Mouse (Mus musculus) midbrain, postnatal 0 days (tissue): ENCODE results near the gene Prmt1. TPM values are rescaled to one million over a fixed set of nuclear protein-coding genes. Genes with fewer than 3 reads are reported as not detected.

Experiments
- ATAC-seq: fragments of 200-750 bp; cut with Nextera tagmentation; 2 replicates; pipeline ENCODE4 v1.8.0; 2017; ENCODE audit warnings: moderate number of reproducible peaks, mild to moderate bottlenecking, moderate TSS enrichment, moderate library complexity; ENCODE audit not compliant: low FRiP score
- DNase-seq: peaks from one replicate; pipeline ENCODE4 v3.0.0-alpha.2; 2015; ENCODE audit warnings: low spot score
- H3K27ac ChIP-seq: fragments of 300-500 bp; sonication (generic); 2 replicates; pipeline ENCODE4 v1.5.1; 2014; ENCODE audit warnings: low read depth, mild to moderate bottlenecking, low read length, mixed read lengths
- H3K27me3 ChIP-seq: fragments of 300-500 bp; sonication (generic); 2 replicates; pipeline ENCODE4 v1.6.1; 2014; ENCODE audit warnings: low read length, control low read depth, mixed read lengths; ENCODE audit not compliant: insufficient read depth
- H3K36me3 ChIP-seq: fragments of 300-500 bp; sonication (generic); 2 replicates; pipeline ENCODE4 v1.6.1; 2014; ENCODE audit warnings: low read length, control low read depth, mixed read lengths; ENCODE audit not compliant: insufficient read depth
- H3K4me1 ChIP-seq: fragments of 300-500 bp; sonication (generic); 2 replicates; pipeline ENCODE4 v1.6.1; 2014; ENCODE audit warnings: mild to moderate bottlenecking, control low read depth, antibody characterized with exemption, low read length, mixed read lengths; ENCODE audit not compliant: insufficient read depth
- H3K4me2 ChIP-seq: fragments of 300-500 bp; sonication (generic); 2 replicates; pipeline ENCODE4 v1.6.1; 2014; ENCODE audit warnings: low read depth, mild to moderate bottlenecking, low read length, mixed read lengths; ENCODE audit not compliant: poor library complexity, severe bottlenecking
- H3K4me3 ChIP-seq: fragments of 300-500 bp; sonication (generic); 2 replicates; pipeline ENCODE4 v1.5.1; 2014; ENCODE audit warnings: low read depth, mild to moderate bottlenecking, low read length, moderate library complexity
- H3K9ac ChIP-seq: fragments of 300-500 bp; sonication (generic); replicated peaks from 2 replicates; pipeline ENCODE4 v1.6.1; 2014; ENCODE audit warnings: mild to moderate bottlenecking, low read length, moderate library complexity, mixed read lengths; ENCODE audit not compliant: poor library complexity, severe bottlenecking
- H3K9me3 ChIP-seq: fragments of 300-500 bp; sonication (generic); 2 replicates; pipeline ENCODE4 v1.6.1; 2016; ENCODE audit warnings: low read length, control low read depth
- CTCF ChIP-seq: IDR thresholded peaks from 2 replicates; pipeline ENCODE4 v1.5.1; 2016; ENCODE audit warnings: antibody characterized with exemption, mild to moderate bottlenecking
- WGBS: fragments of 180-500 bp; shearing (Covaris S2); extraction: QIAGEN DNeasy Blood & Tissue Kit; methylation state at CpG from one replicate; pipeline ENCODE4 v1.1.7; 2014; 5-methylcytosine and 5-hydroxymethylcytosine counted together
- polyA plus RNA-seq: library from polyadenylated mRNA; unstranded; fragments of >200 nt; fragmentation: Nextera tagmentation; extraction: Ambion mirVana; gene quantifications from 2 replicates; pipeline ENCODE4 v1.2.1, GENCODE M21; 2015
- total RNA-seq: library from RNA; depleted of rRNA; stranded (reverse); fragments of >200 nt; gene quantifications from 2 replicates; pipeline ENCODE4 v1.2.3, GENCODE M21; 2014; rRNA removed

Prmt1 gene
- 218 and 285 TPM in 2 replicates for total RNA-seq
- 580 and 583 TPM in 2 replicates for polyA plus RNA-seq

- Histone ChIP-seq H3K4me1 (peaks cover 16% of the 10 kb centered on the region), H3K9ac (peak within 1 kb of the TSS; percentile 96), H3K9me3 (no peaks in the 10 kb centered on the region), H3K4me3 (peak within 1 kb of the TSS; percentile 87), H3K36me3 (peaks cover 19% of the 10 kb centered on the region), H3K27me3 (no peaks in the 10 kb centered on the region), H3K4me2 (peak within 1 kb of the TSS; percentile 75), H3K27ac (peak within 1 kb of the TSS; percentile 98)
- peak; percentile 96 for ATAC-seq
- WGBS: under 1% methylated on average over 42 of the region's 42 CpGs
- peak; percentile 100 for DNase-seq
- no peak for TF ChIP-seq CTCF
These were observed at the start of gene Prmt1 for GRCm38 (mm10) chr7:44986192-44986878. Prmt1 (minus strand) TSS chr7:44986568.

GRCm38 (mm10) chr7:45035631-45036030 lies 49.3 kb upstream of the Prmt1 start:
- H3K9me3 ChIP-seq: no peaks in the 10 kb centered on the region
- DNase-seq: no peak
- ATAC-seq: no peak
- WGBS: 94% methylated on average over 3 of the region's 3 CpGs
- TF ChIP-seq CTCF: no peak
- H3K27ac ChIP-seq: no peak overlapping the region
- H3K9ac ChIP-seq: no peak overlapping the region
- no peaks in the 10 kb centered on the region for H3K4me1 ChIP-seq
- no peak overlapping the region for H3K4me3 ChIP-seq
- H3K27me3 ChIP-seq: no peaks in the 10 kb centered on the region
- peaks cover 82% of the 10 kb centered on the region for H3K36me3 ChIP-seq
- H3K4me2 ChIP-seq: no peak overlapping the region

GRCm38 (mm10) chr7:45033722-45034359 lies 47.5 kb upstream of the Prmt1 start:
- H3K9ac ChIP-seq: no peak overlapping the region
- no peak overlapping the region for H3K27ac ChIP-seq
- WGBS: 96% methylated on average over 19 of the region's 19 CpGs
- H3K27me3 ChIP-seq: no peaks in the 10 kb centered on the region
- no peak overlapping the region for H3K4me3 ChIP-seq
- peaks cover 89% of the 10 kb centered on the region for H3K36me3 ChIP-seq
- no peak for ATAC-seq
- no peak for TF ChIP-seq CTCF
- DNase-seq: no peak
- no peaks in the 10 kb centered on the region for H3K4me1 ChIP-seq
- H3K4me2 ChIP-seq: no peak overlapping the region
- no peaks in the 10 kb centered on the region for H3K9me3 ChIP-seq

- H3K4me2 ChIP-seq: no peak overlapping the region
- 96% methylated on average over 8 of the region's 8 CpGs for WGBS
- H3K4me3 ChIP-seq: no peak overlapping the region
- ATAC-seq (no peak), DNase-seq (no peak)
- no peak overlapping the region for H3K9ac ChIP-seq
- TF ChIP-seq CTCF: no peak
- peaks cover 3% of the 10 kb centered on the region; the same call in 1 of the 2 replicates for H3K4me1 ChIP-seq
- H3K9me3 ChIP-seq: no peaks in the 10 kb centered on the region
- H3K27ac ChIP-seq: no peak overlapping the region
- H3K36me3 ChIP-seq: peaks cover 82% of the 10 kb centered on the region
- H3K27me3 ChIP-seq: no peaks in the 10 kb centered on the region
These were observed 44.5 kb upstream of the Prmt1 start for GRCm38 (mm10) chr7:45030857-45031256.

DNA sequence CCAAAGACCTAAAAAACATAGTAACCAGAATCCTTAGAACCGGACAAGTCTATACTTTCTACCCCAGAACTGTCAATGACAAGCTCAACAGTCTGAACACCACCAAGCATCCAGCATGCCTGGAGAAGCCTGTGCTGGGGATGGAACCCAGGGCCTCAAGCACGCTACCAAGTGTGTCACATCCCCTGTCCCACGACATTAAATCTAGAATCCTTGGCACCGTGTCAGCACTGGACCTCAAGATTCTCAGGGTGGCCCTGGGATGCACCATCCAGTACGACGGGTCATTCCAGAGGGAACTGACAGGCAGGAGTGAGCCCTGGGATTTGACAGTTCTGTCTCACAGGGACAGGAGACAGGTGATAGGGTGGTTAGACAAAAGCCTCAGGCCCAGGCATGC lies 43.6 kb upstream of the Prmt1 start:
- H3K9ac ChIP-seq: no peak overlapping the region
- WGBS: 90% methylated on average over 6 of the region's 6 CpGs
- peaks cover 74% of the 10 kb centered on the region for H3K36me3 ChIP-seq
- H3K9me3 ChIP-seq: no peaks in the 10 kb centered on the region
- ATAC-seq: no peak
- TF ChIP-seq CTCF: no peak
- no peak overlapping the region for H3K4me3 ChIP-seq
- H3K27me3 ChIP-seq: no peaks in the 10 kb centered on the region
- no peak overlapping the region for H3K27ac ChIP-seq
- H3K4me1 ChIP-seq: peaks cover 3% of the 10 kb centered on the region; the same call in 1 of the 2 replicates
- no peak overlapping the region for H3K4me2 ChIP-seq
- no peak for DNase-seq

DNA sequence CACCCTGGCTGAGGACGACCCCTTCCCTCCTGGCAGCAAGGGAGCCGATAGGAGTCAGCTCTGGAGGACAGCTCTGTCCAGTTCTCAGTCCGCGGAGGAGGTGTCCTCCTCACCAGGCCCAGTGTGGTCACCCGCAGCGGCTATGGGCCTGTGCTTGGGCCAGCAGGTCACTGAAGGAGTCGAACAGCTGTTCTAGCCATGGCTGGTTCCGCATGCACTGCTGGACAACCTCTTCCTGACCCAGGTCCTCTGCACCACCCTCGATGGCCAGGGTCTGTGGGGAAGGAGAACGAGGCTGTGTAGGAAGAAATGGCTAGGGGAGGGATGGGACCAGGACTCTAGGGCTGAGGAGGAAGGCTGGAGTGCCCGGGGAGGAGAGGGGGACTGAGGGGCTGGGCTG lies 42.0 kb upstream of the Prmt1 start:
- 90% methylated on average over 11 of the region's 11 CpGs for WGBS
- no peaks in the 10 kb centered on the region for H3K9me3 ChIP-seq
- peaks cover 3% of the 10 kb centered on the region; the same call in 1 of the 2 replicates for H3K4me1 ChIP-seq
- peaks cover 57% of the 10 kb centered on the region for H3K36me3 ChIP-seq
- DNase-seq (no peak), ATAC-seq (no peak)
- no peak overlapping the region for H3K4me3 ChIP-seq
- no peak overlapping the region for H3K27ac ChIP-seq
- no peak for TF ChIP-seq CTCF
- H3K4me2 ChIP-seq: no peak overlapping the region
- H3K9ac ChIP-seq: no peak overlapping the region
- no peaks in the 10 kb centered on the region for H3K27me3 ChIP-seq
